In genomic region chr12:26299515-26300090, GRCm38 (mm10) we compare ENCODE assay signal across 14 mouse cellular contexts.
A peak's percentile ranks its signal among the peaks of the same experiment; 100 is the strongest.
DNase-seq lines count a peak whose midpoint lies in the region; ATAC-seq and TF ChIP-seq lines count a peak whose summit lies in the region.
"Had no signal": no experiment of that assay in that cellular context is flagged by ENCODE, and none has a peak within 500 bp of the region (broad histone marks: within the 10 kb centered on the region; RNA-seq: fewer than 3 reads in every experiment).

No protein-coding gene starts in this region.

- H3K9me3 ChIP-seq in forebrain, embryonic 10.5 days = no peaks in the 10 kb centered on the region; the same call in 1 of the 2 replicates
- no peaks in the 10 kb centered on the region for H3K9me3 ChIP-seq in forebrain, postnatal 0 days (ENCODE audit: low read length)
- H3K9me3 ChIP-seq in hindbrain, embryonic 13.5 days = no peaks in the 10 kb centered on the region
- H3K9me3 ChIP-seq: heart, embryonic 15.5 days; liver, embryonic 15.5 days had no signal

- no peak overlapping the region for H3K4me2 ChIP-seq in forebrain, postnatal 0 days (ENCODE audit: low read depth)
- no peak overlapping the region for H3K4me2 ChIP-seq in hindbrain, embryonic 13.5 days
- H3K4me2 ChIP-seq: heart, embryonic 15.5 days; liver, embryonic 15.5 days had no signal

- H3K27me3 ChIP-seq in forebrain, embryonic 10.5 days (ENCODE audit: poor library complexity, severe bottlenecking) = no peaks in the 10 kb centered on the region
- H3K27me3 ChIP-seq in forebrain, postnatal 0 days (ENCODE audit: insufficient read depth, low read length) = no peaks in the 10 kb centered on the region
- H3K27me3 ChIP-seq in hindbrain, embryonic 13.5 days = no peaks in the 10 kb centered on the region
- H3K27me3 ChIP-seq: heart, embryonic 15.5 days; liver, embryonic 15.5 days had no signal

- 0 out of 2 replicates have a peak overlapping the region, but pooled peaks have one; percentile 26 for H3K27ac ChIP-seq in forebrain, embryonic 10.5 days
- no peak overlapping the region for H3K27ac ChIP-seq in forebrain, postnatal 0 days (ENCODE audit: low read depth, low read length)
- peak overlapping the region; percentile 64; the same call in 1 of the 2 replicates for H3K27ac ChIP-seq in hindbrain, embryonic 13.5 days
- H3K27ac ChIP-seq: heart, embryonic 15.5 days; kidney, postnatal 0 days; liver, embryonic 15.5 days had no signal

- H3K4me1 ChIP-seq in forebrain, embryonic 10.5 days = peaks cover 22% of the 10 kb centered on the region
- H3K4me1 ChIP-seq in forebrain, postnatal 0 days (ENCODE audit: insufficient read depth) = no peaks in the 10 kb centered on the region
- H3K4me1 ChIP-seq in hindbrain, embryonic 13.5 days (replicated peaks) = peaks cover 7% of the 10 kb centered on the region; the same call in 1 of the 2 replicates
- H3K4me1 ChIP-seq: heart, embryonic 15.5 days; liver, embryonic 15.5 days had no signal

- ATAC-seq in forebrain, postnatal 0 days = no peak; the same call in 1 of the 2 replicates
- no peak for ATAC-seq in hindbrain, embryonic 13.5 days (ENCODE audit: low FRiP score)

- TF ChIP-seq CTCF in forebrain, postnatal 0 days (IDR thresholded peaks at IDR 0.05; ENCODE audit: low read depth) = no peak

- 35% methylated on average over 7 of the region's 7 CpGs for WGBS in forebrain, embryonic 10.5 days
- 16% methylated on average over 7 of the region's 7 CpGs for WGBS in forebrain, postnatal 0 days
- WGBS in hindbrain, embryonic 13.5 days = 9% methylated on average over 7 of the region's 7 CpGs

- H3K4me3 ChIP-seq in forebrain, embryonic 10.5 days = no peak overlapping the region
- no peak overlapping the region for H3K4me3 ChIP-seq in forebrain, postnatal 0 days (ENCODE audit: low read depth, low read length)
- no peak overlapping the region for H3K4me3 ChIP-seq in hindbrain, embryonic 13.5 days
- H3K4me3 ChIP-seq: heart, embryonic 15.5 days; liver, embryonic 15.5 days had no signal

- no peak overlapping the region for H3K9ac ChIP-seq in forebrain, postnatal 0 days
- H3K9ac ChIP-seq in hindbrain, embryonic 13.5 days = no peak overlapping the region
- H3K9ac ChIP-seq: heart, embryonic 15.5 days; liver, embryonic 15.5 days had no signal

- H3K36me3 ChIP-seq in forebrain, embryonic 10.5 days (replicated peaks) = peaks cover 3% of the 10 kb centered on the region; the same call in 1 of the 2 replicates
- no peaks in the 10 kb centered on the region for H3K36me3 ChIP-seq in forebrain, postnatal 0 days (ENCODE audit: insufficient read depth)
- 0 out of 2 replicates have a peak, but pooled peaks cover 5% of the 10 kb centered on the region for H3K36me3 ChIP-seq in hindbrain, embryonic 13.5 days
- H3K36me3 ChIP-seq: heart, embryonic 15.5 days; liver, embryonic 15.5 days had no signal

- DNase-seq in forebrain, embryonic 10.5 days (ENCODE audit: extremely low spot score, low spot score) = peak; percentile 20
- no peak for DNase-seq in forebrain, postnatal 0 days
- DNase-seq in R1 (ENCODE audit: low read depth, low spot score) (peak; percentile 15), liver (no peak)
- DNase-seq in cerebellum, adult 9-11 months = peak; percentile 75
- DNase-seq in gastrocnemius, postnatal 4 days (ENCODE audit: low spot score in 2 of 2) = no peak
- no peak for DNase-seq in adrenal gland, postnatal 25 days
- DNase-seq: adrenal gland, adult 8-10 months; layer of hippocampus, adult 9-11 months; right cerebral cortex, postnatal 14 days had no signal

Comparison
In these comparisons a context has a peak if more than half of its experiments do, and no peak if none do; other contexts are left out.
1. DNase-seq: peak in forebrain, embryonic 10.5 days (single experiment), R1 (single experiment) and cerebellum, adult 9-11 months (single experiment); none in forebrain, postnatal 0 days (single experiment), gastrocnemius, postnatal 4 days (0 of 2), liver (single experiment) and adrenal gland, postnatal 25 days (single experiment).